Mouse (Mus musculus): ENCODE measurements at regions not wholly inside any gene's neighbourhood (a gene's known extent, or its start where the extent isn't known, plus 50 kb on each side); places are given as distances from the start of the nearest gene placed in this dataset.

- peak in 1 of 2 experiments; percentile 7 for DNase-seq
Observed at GRCm38 (mm10) chr1:18384079-18384478, 119.1 kb upstream of the Defb41 start.

GRCm38 (mm10) chr1:18359951-18360731, 95.2 kb upstream of the Defb41 start:
- peak; percentile 4 to 19 for DNase-seq

GRCm38 (mm10) chr1:18338871-18339270, 73.9 kb upstream of the Defb41 start:
- no peak for DNase-seq

All from cerebellum, postnatal 14 days (tissue).